Mouse (Mus musculus): ENCODE data around the gene Akr1c20. TPM values are rescaled to one million over a fixed set of nuclear protein-coding genes. Genes with fewer than 3 reads are reported as not detected.

Gene Akr1c20
- polyA plus RNA-seq (2015; fragmentation: Nextera tagmentation; extraction: Ambion mirVana) = not detected in 2 replicates

DNA sequence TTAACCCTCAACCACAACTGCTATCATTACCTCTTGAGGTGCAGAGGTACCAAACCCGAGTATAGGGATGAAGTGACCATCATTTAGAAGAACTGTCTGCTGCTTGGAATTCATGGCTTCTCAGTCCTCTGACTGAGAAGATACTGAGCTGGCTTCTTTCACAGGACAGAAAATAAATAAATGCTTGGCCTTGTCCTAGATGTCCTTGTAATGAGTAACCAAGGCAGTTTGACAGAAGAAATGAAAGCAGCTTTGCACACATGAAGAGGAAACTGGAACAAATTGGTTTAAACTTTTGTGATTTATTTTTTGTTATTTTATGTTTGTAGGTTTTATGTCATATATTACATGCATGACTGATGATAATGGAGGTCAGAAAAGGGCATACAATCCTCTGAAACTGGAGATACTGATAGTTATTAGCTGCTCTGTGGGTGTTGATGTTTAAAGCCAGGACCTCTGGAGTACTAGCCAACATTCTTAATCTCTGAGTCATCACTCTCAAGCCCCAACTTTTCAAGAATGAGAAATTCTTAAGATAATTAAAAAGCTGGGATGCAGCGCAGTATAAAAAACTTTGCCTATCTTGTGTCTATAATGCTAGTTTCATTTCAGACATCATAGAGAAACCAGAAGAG, at the start of gene Akr1c20:
Gene Akr1c20 (minus strand): TSS at position 145 of the 638 bp plus-strand sequence.
- H3K27ac ChIP-seq (ENCODE audit: low read depth, low read length) = no peak within 1 kb of the TSS
- ATAC-seq = no peak
- H3K27me3 ChIP-seq (replicated peaks; ENCODE audit: control insufficient read depth, insufficient read depth, low read length) = no peaks in the 10 kb centered on the region
- no peak within 1 kb of the TSS for H3K4me2 ChIP-seq (ENCODE audit: low read length)
- WGBS = 86% methylated on average over 2 of the region's 2 CpGs
- H3K9ac ChIP-seq (ENCODE audit: low read depth, low read length) = no peak within 1 kb of the TSS
- no peaks in the 10 kb centered on the region for H3K9me3 ChIP-seq (ENCODE audit: control insufficient read depth, low read length)
- H3K36me3 ChIP-seq (ENCODE audit: control insufficient read depth, insufficient read depth, low read length) = no peaks in the 10 kb centered on the region
- H3K4me1 ChIP-seq (ENCODE audit: control insufficient read depth, insufficient read depth, low read depth, low read length) = no peaks in the 10 kb centered on the region
- no peak within 1 kb of the TSS for H3K4me3 ChIP-seq (ENCODE audit: low read length)

DNA sequence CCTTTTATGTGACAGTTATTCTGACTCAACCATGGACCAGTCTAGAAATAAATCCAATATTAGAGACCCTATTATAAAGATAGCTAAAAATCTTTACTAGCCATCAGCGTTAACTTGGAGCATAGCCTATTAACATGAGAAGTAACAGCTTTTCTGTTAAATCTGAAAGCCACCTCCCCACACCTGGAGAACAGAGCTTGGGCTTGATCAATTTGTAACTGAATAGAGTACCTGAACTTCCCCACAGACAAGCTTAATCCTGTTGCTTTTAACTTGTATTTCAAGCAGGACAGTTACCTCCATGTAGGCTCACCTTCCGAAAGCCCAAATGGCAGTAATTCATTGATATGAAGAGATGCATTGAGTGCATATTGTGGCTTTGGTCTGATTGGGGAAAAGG, 42.9 kb upstream of the Akr1c20 start:
- 82% methylated on average over 2 of the region's 2 CpGs for WGBS
- Histone ChIP-seq H3K4me3 (ENCODE audit: low read length) (no peak overlapping the region), H3K9ac (ENCODE audit: low read depth, low read length) (no peak overlapping the region), H3K27me3 (replicated peaks; ENCODE audit: control insufficient read depth, insufficient read depth, low read length) (no peaks in the 10 kb centered on the region), H3K27ac (ENCODE audit: low read depth, low read length) (no peak overlapping the region), H3K9me3 (ENCODE audit: control insufficient read depth, low read length) (no peaks in the 10 kb centered on the region), H3K4me1 (ENCODE audit: control insufficient read depth, insufficient read depth, low read depth, low read length) (no peaks in the 10 kb centered on the region), H3K4me2 (ENCODE audit: low read length) (no peak overlapping the region), H3K36me3 (ENCODE audit: control insufficient read depth, insufficient read depth, low read length) (no peaks in the 10 kb centered on the region)
- ATAC-seq = no peak

DNA sequence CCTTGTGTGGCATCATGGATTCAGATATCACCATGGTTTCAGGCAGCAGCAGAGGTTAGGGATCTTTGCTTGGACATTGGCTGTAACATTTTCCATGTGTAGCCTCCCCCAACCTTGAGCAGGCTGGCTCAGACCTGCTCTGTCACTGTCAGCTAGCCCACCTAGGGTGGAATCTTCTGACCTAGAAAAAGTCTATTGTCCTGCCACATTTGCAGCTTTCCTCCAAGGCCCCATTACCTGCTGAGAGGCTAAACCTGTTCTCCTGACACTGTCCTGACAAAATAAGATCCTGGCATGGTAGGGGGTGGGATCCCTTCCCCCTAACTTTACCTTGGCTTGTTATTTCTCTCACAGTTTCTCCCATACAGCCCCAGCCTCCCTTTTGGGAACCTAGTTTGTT, 37.4 kb upstream of the Akr1c20 start:
- Histone ChIP-seq H3K9ac (ENCODE audit: low read depth, low read length) (no peak overlapping the region), H3K9me3 (ENCODE audit: control insufficient read depth, low read length) (no peaks in the 10 kb centered on the region), H3K27ac (ENCODE audit: low read depth, low read length) (no peak overlapping the region), H3K4me3 (ENCODE audit: low read length) (no peak overlapping the region), H3K4me2 (ENCODE audit: low read length) (no peak overlapping the region), H3K36me3 (ENCODE audit: control insufficient read depth, insufficient read depth, low read length) (no peaks in the 10 kb centered on the region), H3K4me1 (ENCODE audit: control insufficient read depth, insufficient read depth, low read depth, low read length) (no peaks in the 10 kb centered on the region), H3K27me3 (replicated peaks; ENCODE audit: control insufficient read depth, insufficient read depth, low read length) (no peaks in the 10 kb centered on the region)
- ATAC-seq = no peak

DNA sequence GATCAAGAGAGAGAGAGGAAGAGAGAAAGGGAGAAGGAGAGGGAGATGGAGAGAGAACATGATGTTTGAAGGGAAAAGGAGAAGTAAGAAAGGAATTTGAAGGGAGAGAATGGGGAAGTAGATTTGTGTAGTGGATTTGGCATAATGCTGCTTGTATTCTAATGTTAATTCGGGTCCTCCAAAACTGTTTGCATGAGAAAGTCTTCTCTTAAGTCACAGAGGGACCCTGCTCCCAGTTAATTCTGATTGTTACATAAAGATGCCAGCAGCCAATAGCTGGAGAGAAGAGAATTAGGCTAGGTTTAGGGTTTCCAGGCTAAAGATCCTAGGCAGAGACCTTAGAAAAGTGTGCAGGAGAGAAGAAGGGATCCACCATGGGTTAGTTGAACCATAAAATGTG, 36.0 kb upstream of the Akr1c20 start:
- no peaks in the 10 kb centered on the region for H3K4me1 ChIP-seq (ENCODE audit: control insufficient read depth, insufficient read depth, low read depth, low read length)
- H3K4me3 ChIP-seq (ENCODE audit: low read length) = no peak overlapping the region
- H3K36me3 ChIP-seq (ENCODE audit: control insufficient read depth, insufficient read depth, low read length) = no peaks in the 10 kb centered on the region
- no peak for ATAC-seq
- H3K9ac ChIP-seq (ENCODE audit: low read depth, low read length) = no peak overlapping the region
- H3K27me3 ChIP-seq (replicated peaks; ENCODE audit: control insufficient read depth, insufficient read depth, low read length) = no peaks in the 10 kb centered on the region
- 78% methylated on average over 1 of the region's 1 CpGs for WGBS
- H3K9me3 ChIP-seq (ENCODE audit: control insufficient read depth, low read length) = no peaks in the 10 kb centered on the region
- H3K4me2 ChIP-seq (ENCODE audit: low read length) = no peak overlapping the region
- H3K27ac ChIP-seq (ENCODE audit: low read depth, low read length) = no peak overlapping the region

DNA sequence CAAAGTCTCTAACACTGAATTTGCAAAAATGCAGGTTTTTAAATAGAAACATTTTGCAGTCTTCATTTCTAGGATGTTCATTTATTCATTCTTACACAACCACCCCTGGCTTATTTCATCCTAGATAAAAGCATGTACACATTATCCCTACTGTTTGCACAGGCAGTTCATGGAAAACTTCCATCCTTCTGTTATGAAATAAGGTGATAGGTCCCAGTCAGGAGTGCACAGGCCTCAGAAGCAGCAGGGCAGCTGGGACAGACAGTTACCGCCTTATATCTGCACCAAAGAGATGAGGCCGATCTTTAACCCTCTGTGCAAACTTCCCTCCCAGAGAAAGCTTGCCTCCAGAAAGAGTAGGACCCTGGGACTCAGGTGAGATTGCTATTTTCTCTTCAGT, 8.3 kb downstream of the Akr1c20 start:
- Histone ChIP-seq H3K9me3 (ENCODE audit: control insufficient read depth, low read length) (no peaks in the 10 kb centered on the region), H3K27ac (ENCODE audit: low read depth, low read length) (no peak overlapping the region), H3K4me2 (ENCODE audit: low read length) (no peak overlapping the region), H3K4me1 (ENCODE audit: control insufficient read depth, insufficient read depth, low read depth, low read length) (no peaks in the 10 kb centered on the region), H3K36me3 (ENCODE audit: control insufficient read depth, insufficient read depth, low read length) (no peaks in the 10 kb centered on the region), H3K27me3 (replicated peaks; ENCODE audit: control insufficient read depth, insufficient read depth, low read length) (no peaks in the 10 kb centered on the region), H3K4me3 (ENCODE audit: low read length) (no peak overlapping the region), H3K9ac (ENCODE audit: low read depth, low read length) (no peak overlapping the region)
- WGBS = 92% methylated on average over 2 of the region's 2 CpGs
- no peak for ATAC-seq

DNA sequence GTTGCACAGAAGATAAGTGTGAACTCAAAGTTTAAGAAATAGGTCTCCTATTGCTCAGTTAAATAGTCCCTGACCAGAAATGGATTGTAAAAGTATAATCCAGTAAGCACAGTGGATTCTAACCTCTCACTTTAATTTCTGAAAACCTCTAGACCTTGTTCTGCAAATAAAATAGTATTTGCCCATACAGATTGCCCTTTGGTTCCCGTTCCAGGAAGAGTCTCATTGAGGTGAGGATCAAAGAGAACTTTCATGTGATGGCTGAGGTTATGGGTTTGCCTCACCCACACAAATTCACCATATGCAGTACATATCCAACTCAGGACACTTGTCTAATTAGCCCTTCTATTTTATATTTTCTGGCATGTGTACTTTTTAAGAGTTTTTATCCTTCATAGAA, 55.2 kb downstream of the Akr1c20 start:
- no peak overlapping the region for H3K4me2 ChIP-seq (ENCODE audit: low read length)
- no peaks in the 10 kb centered on the region for H3K36me3 ChIP-seq (ENCODE audit: control insufficient read depth, insufficient read depth, low read length)
- H3K4me1 ChIP-seq (ENCODE audit: control insufficient read depth, insufficient read depth, low read depth, low read length) = no peaks in the 10 kb centered on the region
- no peaks in the 10 kb centered on the region for H3K27me3 ChIP-seq (replicated peaks; ENCODE audit: control insufficient read depth, insufficient read depth, low read length)
- no peak for ATAC-seq
- H3K4me3 ChIP-seq (ENCODE audit: low read length) = no peak overlapping the region
- H3K27ac ChIP-seq (ENCODE audit: low read depth, low read length) = no peak overlapping the region
- H3K9ac ChIP-seq (ENCODE audit: low read depth, low read length) = no peak overlapping the region
- WGBS = 84% methylated on average over 1 of the region's 1 CpGs
- H3K9me3 ChIP-seq (ENCODE audit: control insufficient read depth, low read length) = no peaks in the 10 kb centered on the region

DNA sequence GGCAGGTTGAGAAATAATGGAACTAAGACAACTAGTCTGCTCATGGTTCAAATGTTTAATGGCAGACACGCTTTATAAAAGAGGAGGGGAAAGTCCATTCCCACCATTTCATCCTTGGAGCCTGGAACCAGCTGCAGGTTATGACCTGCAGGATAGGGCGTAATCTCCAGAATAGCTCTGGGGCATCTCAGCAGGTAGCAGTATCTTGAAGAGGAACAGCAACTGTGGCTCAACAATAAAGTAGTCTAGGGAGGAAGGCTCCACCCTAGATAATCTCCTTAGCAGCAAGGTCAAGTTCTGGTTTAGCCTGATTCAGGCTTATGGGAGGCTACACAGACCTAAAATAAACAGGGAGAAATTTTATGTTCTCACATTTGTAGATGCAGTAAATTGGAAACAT, 57.5 kb downstream of the Akr1c20 start:
- 88% methylated on average over 2 of the region's 2 CpGs for WGBS
- Histone ChIP-seq H3K4me1 (ENCODE audit: control insufficient read depth, insufficient read depth, low read depth, low read length) (no peaks in the 10 kb centered on the region), H3K9me3 (ENCODE audit: control insufficient read depth, low read length) (no peaks in the 10 kb centered on the region), H3K27ac (ENCODE audit: low read depth, low read length) (no peak overlapping the region), H3K9ac (ENCODE audit: low read depth, low read length) (no peak overlapping the region), H3K36me3 (ENCODE audit: control insufficient read depth, insufficient read depth, low read length) (no peaks in the 10 kb centered on the region), H3K27me3 (replicated peaks; ENCODE audit: control insufficient read depth, insufficient read depth, low read length) (no peaks in the 10 kb centered on the region), H3K4me3 (ENCODE audit: low read length) (no peak overlapping the region), H3K4me2 (ENCODE audit: low read length) (no peak overlapping the region)
- ATAC-seq = no peak

Other genes starting within 250 kb of the Akr1c20 start
- gene Akr1c12, start 243.9 kb downstream of the Akr1c20 start, polyA plus RNA-seq (2015; fragmentation: Nextera tagmentation; extraction: Ambion mirVana) = 0.14 and 0.33 TPM in 2 replicates
- gene Akr1c6, start 89.0 kb downstream of the Akr1c20 start, polyA plus RNA-seq (2015; fragmentation: Nextera tagmentation; extraction: Ambion mirVana) = not detected in 2 replicates
- gene Akr1c21, start 50.7 kb upstream of the Akr1c20 start, polyA plus RNA-seq (2015; fragmentation: Nextera tagmentation; extraction: Ambion mirVana) = not detected in 2 replicates
- 45.3 and 47.9 TPM in 2 replicates for gene Akr1e1, start 85.8 kb upstream of the Akr1c20 start, polyA plus RNA-seq (2015; fragmentation: Nextera tagmentation; extraction: Ambion mirVana)